Mouse (Mus musculus) stomach, embryonic 14.5 days (tissue): ENCODE data around the gene Ripor3. TPM values are rescaled to one million over a fixed set of nuclear protein-coding genes. Genes with fewer than 3 reads are reported as not detected.

ENCODE experiments used
- ATAC-seq: fragments of 200-750 bp; cut with Nextera tagmentation; 2 replicates; pipeline ENCODE4 v1.8.0; 2017; ENCODE audit warnings: low read depth, moderate TSS enrichment; ENCODE audit not compliant: insufficient number of reproducible peaks, insufficient read depth, low FRiP score
- H3K27ac ChIP-seq: fragments of 300-500 bp; sonication (generic); 2 replicates; pipeline ENCODE4 v1.5.1; 2014; ENCODE audit warnings: mild to moderate bottlenecking, low read length, moderate library complexity, mixed read lengths
- H3K27me3 ChIP-seq: fragments of 300-500 bp; sonication (generic); 2 replicates; pipeline ENCODE4 v1.6.1; 2014; ENCODE audit warnings: low read length, control low read depth, mixed read lengths; ENCODE audit not compliant: control insufficient read depth, insufficient read depth
- H3K36me3 ChIP-seq: fragments of 300-500 bp; sonication (generic); 2 replicates; pipeline ENCODE4 v1.6.1; 2014; ENCODE audit warnings: mild to moderate bottlenecking, control low read depth, low read length, moderate library complexity, mixed read lengths; ENCODE audit not compliant: control insufficient read depth, insufficient read depth
- H3K4me1 ChIP-seq: fragments of 300-500 bp; sonication (generic); 2 replicates; pipeline ENCODE4 v1.6.1; 2014; ENCODE audit warnings: low read length, control low read depth, mixed read lengths; ENCODE audit not compliant: control insufficient read depth, insufficient read depth
- H3K4me2 ChIP-seq: fragments of 300-500 bp; sonication (generic); replicated peaks from 2 replicates; pipeline ENCODE4 v1.6.1; 2014; ENCODE audit warnings: low read depth, low read length, control low read depth
- H3K4me3 ChIP-seq: fragments of 300-500 bp; sonication (generic); 2 replicates; pipeline ENCODE4 v1.5.1; 2014; ENCODE audit warnings: low read depth, low read length, control low read depth
- H3K9ac ChIP-seq: fragments of 300-500 bp; sonication (generic); replicated peaks from 2 replicates; pipeline ENCODE4 v1.6.1; 2014; ENCODE audit warnings: low read depth, mild to moderate bottlenecking, control low read depth, low read length, moderate library complexity, mixed read lengths
- H3K9me3 ChIP-seq: fragments of 300-500 bp; sonication (generic); 2 replicates; pipeline ENCODE4 v1.6.1; 2016; ENCODE audit warnings: low read depth, low read length, control low read depth; ENCODE audit not compliant: control insufficient read depth
- WGBS: fragments of 180-500 bp; shearing (Covaris S2); extraction: QIAGEN DNeasy Blood & Tissue Kit; methylation state at CpG from one replicate; pipeline ENCODE4 v1.1.7; 2014; 5-methylcytosine and 5-hydroxymethylcytosine counted together
- polyA plus RNA-seq: library from polyadenylated mRNA; unstranded; fragments of >200 nt; fragmentation: Nextera tagmentation; extraction: Ambion mirVana; gene quantifications from 2 replicates; pipeline ENCODE4 v1.2.1, GENCODE M21; 2014

Gene Ripor3
- polyA plus RNA-seq, 1 experiment from 2014 or later: 4.3 TPM

GRCm38 (mm10) chr2:168004369-168004768 lies 6.0 kb downstream of the Ripor3 start:
- WGBS: 65% methylated on average over 2 of the region's 2 CpGs
- H3K27ac ChIP-seq: no peak overlapping the region

GRCm38 (mm10) chr2:168003431-168003830 lies 7.0 kb downstream of the Ripor3 start:
- no peak for ATAC-seq
- peaks cover 7% of the 10 kb centered on the region; the same call in 1 of the 2 replicates for H3K4me1 ChIP-seq
- 51% methylated on average over 12 of the region's 12 CpGs for WGBS
- H3K4me3 ChIP-seq: no peak overlapping the region
- no peaks in the 10 kb centered on the region for H3K36me3 ChIP-seq
- no peaks in the 10 kb centered on the region for H3K27me3 ChIP-seq
- no peak overlapping the region for H3K9ac ChIP-seq
- no peaks in the 10 kb centered on the region for H3K9me3 ChIP-seq
- no peak overlapping the region for H3K4me2 ChIP-seq
- no peak overlapping the region for H3K27ac ChIP-seq

More at GRCm38 (mm10) chr2:168004369-168004768, 6.0 kb downstream of the Ripor3 start:
- H3K4me3 ChIP-seq: no peak overlapping the region
- no peaks in the 10 kb centered on the region for H3K27me3 ChIP-seq
- no peaks in the 10 kb centered on the region for H3K36me3 ChIP-seq
- H3K4me2 ChIP-seq: no peak overlapping the region
- ATAC-seq: no peak
- no peak overlapping the region for H3K9ac ChIP-seq
- no peaks in the 10 kb centered on the region for H3K9me3 ChIP-seq
- H3K4me1 ChIP-seq: peaks cover 7% of the 10 kb centered on the region; the same call in 1 of the 2 replicates

GRCm38 (mm10) chr2:168002884-168003283 lies 7.5 kb downstream of the Ripor3 start:
- Histone ChIP-seq H3K9ac (no peak overlapping the region), H3K4me2 (no peak overlapping the region), H3K27me3 (no peaks in the 10 kb centered on the region), H3K9me3 (no peaks in the 10 kb centered on the region), H3K36me3 (no peaks in the 10 kb centered on the region), H3K27ac (no peak overlapping the region), H3K4me3 (no peak overlapping the region), H3K4me1 (peaks cover 7% of the 10 kb centered on the region; the same call in 1 of the 2 replicates)
- WGBS: 55% methylated on average over 2 of the region's 2 CpGs
- ATAC-seq: no peak

- peaks cover 7% of the 10 kb centered on the region; the same call in 1 of the 2 replicates for H3K4me1 ChIP-seq
- no peaks in the 10 kb centered on the region for H3K9me3 ChIP-seq
- H3K4me2 ChIP-seq: no peak overlapping the region
- H3K27ac ChIP-seq: no peak overlapping the region
- H3K27me3 ChIP-seq: no peaks in the 10 kb centered on the region
- no peak for ATAC-seq
- H3K9ac ChIP-seq: no peak overlapping the region
- H3K4me3 ChIP-seq: no peak overlapping the region
- no peaks in the 10 kb centered on the region for H3K36me3 ChIP-seq
- 51% methylated on average over 4 of the region's 4 CpGs for WGBS
Measured at GRCm38 (mm10) chr2:168002188-168002587, 8.2 kb downstream of the Ripor3 start.

GRCm38 (mm10) chr2:167999145-167999743 lies 11.2 kb downstream of the Ripor3 start:
- Histone ChIP-seq H3K27me3 (no peaks in the 10 kb centered on the region), H3K4me2 (no peak overlapping the region), H3K4me3 (no peak overlapping the region), H3K36me3 (no peaks in the 10 kb centered on the region), H3K4me1 (0 out of 2 replicates have a peak, but pooled peaks cover 2% of the 10 kb centered on the region), H3K9ac (no peak overlapping the region), H3K9me3 (no peaks in the 10 kb centered on the region), H3K27ac (no peak overlapping the region)
- WGBS: 83% methylated on average over 3 of the region's 3 CpGs
- ATAC-seq: no peak

- H3K4me1 ChIP-seq: no peaks in the 10 kb centered on the region
- H3K9me3 ChIP-seq: no peaks in the 10 kb centered on the region
- H3K9ac ChIP-seq: no peak overlapping the region
- WGBS: 62% methylated on average over 3 of the region's 3 CpGs
- no peaks in the 10 kb centered on the region for H3K27me3 ChIP-seq
- no peak overlapping the region for H3K27ac ChIP-seq
- no peak overlapping the region for H3K4me2 ChIP-seq
- no peaks in the 10 kb centered on the region for H3K36me3 ChIP-seq
- H3K4me3 ChIP-seq: no peak overlapping the region
- ATAC-seq: no peak
Measured at GRCm38 (mm10) chr2:167997562-167997961, 12.9 kb downstream of the Ripor3 start.

GRCm38 (mm10) chr2:167996672-167997215 lies 13.7 kb downstream of the Ripor3 start:
- WGBS: 48% methylated on average over 8 of the region's 8 CpGs
- H3K9me3 ChIP-seq: no peaks in the 10 kb centered on the region
- H3K27me3 ChIP-seq: no peaks in the 10 kb centered on the region
- no peak overlapping the region for H3K9ac ChIP-seq
- H3K36me3 ChIP-seq: no peaks in the 10 kb centered on the region
- H3K4me3 ChIP-seq: no peak overlapping the region
- ATAC-seq: no peak
- H3K4me2 ChIP-seq: no peak overlapping the region
- H3K27ac ChIP-seq: no peak overlapping the region
- H3K4me1 ChIP-seq: no peaks in the 10 kb centered on the region

- Histone ChIP-seq H3K4me3 (no peak overlapping the region), H3K36me3 (no peaks in the 10 kb centered on the region), H3K27me3 (no peaks in the 10 kb centered on the region), H3K27ac (no peak overlapping the region), H3K9me3 (no peaks in the 10 kb centered on the region), H3K4me1 (no peaks in the 10 kb centered on the region), H3K9ac (no peak overlapping the region), H3K4me2 (no peak overlapping the region)
- WGBS: 56% methylated on average over 19 of the region's 19 CpGs
- ATAC-seq: no peak
Measured at GRCm38 (mm10) chr2:167995870-167996635, 14.4 kb downstream of the Ripor3 start.
